Comparison of ENCODE assay signal across 8 mouse cellular contexts in the genomic region with DNA sequence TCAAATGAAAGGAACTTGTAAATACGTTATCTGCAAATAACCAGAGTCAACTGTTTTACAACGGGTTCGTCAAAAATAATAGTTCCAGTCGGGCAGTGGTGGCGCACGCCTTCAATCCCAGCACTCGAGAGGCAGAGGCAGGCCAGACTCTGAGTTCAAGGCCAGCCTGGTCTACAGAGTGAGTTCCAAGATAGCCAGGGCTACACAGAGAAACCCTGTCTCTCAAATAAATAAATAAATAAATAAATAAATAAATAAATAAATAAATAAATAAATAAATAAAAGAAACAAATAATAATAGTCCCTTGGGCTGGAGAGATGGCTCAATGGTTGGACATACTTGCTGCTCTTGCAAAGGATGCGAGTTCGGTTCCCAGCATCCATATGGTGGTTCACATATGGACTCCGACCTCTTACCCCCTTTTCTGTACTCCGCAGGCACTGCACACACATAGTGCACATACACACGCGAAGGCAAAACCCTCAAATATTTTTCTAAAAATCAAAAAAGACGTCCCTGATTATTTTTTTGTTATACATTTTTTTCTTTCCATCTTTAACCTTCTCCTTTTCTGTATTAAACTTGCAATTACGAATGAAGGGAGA. TPM values are rescaled to one million over a fixed set of nuclear protein-coding genes. Genes with fewer than 3 reads are reported as not detected.
A peak's percentile ranks its signal among the peaks of the same experiment; 100 is the strongest.
DNase-seq lines count a peak whose midpoint lies in the region; ATAC-seq and TF ChIP-seq lines count a peak whose summit lies in the region.

No protein-coding gene starts in this region.

- no peaks in the 10 kb centered on the region for H3K27me3 ChIP-seq in heart, embryonic 16.5 days (ENCODE audit: control insufficient read depth, insufficient read depth, low read length)
- H3K27me3 ChIP-seq in MEL (ENCODE audit: control insufficient read depth in 1 of 2, insufficient read depth in 2 of 2, low read length in 2 of 2) = no peaks in the 10 kb centered on the region
- no peaks in the 10 kb centered on the region for H3K27me3 ChIP-seq in forebrain, postnatal 0 days (ENCODE audit: insufficient read depth, low read length)
- H3K27me3 ChIP-seq in midbrain, embryonic 11.5 days (ENCODE audit: control insufficient read depth, insufficient read depth, low read length) = no peaks in the 10 kb centered on the region

- H3K9me3 ChIP-seq in heart, embryonic 16.5 days (replicated peaks; ENCODE audit: control insufficient read depth, low read length) = no peaks in the 10 kb centered on the region
- no peaks in the 10 kb centered on the region for H3K9me3 ChIP-seq in MEL (replicated peaks; ENCODE audit: insufficient read depth, low read length)
- H3K9me3 ChIP-seq in forebrain, postnatal 0 days (ENCODE audit: low read length) = no peaks in the 10 kb centered on the region
- no peaks in the 10 kb centered on the region for H3K9me3 ChIP-seq in midbrain, embryonic 11.5 days (ENCODE audit: control insufficient read depth, low read length)

- peak overlapping the region; percentile 76 for H3K4me3 ChIP-seq in heart, embryonic 16.5 days (ENCODE audit: low read length)
- H3K4me3 ChIP-seq in MEL (ENCODE audit: control insufficient read depth in 1 of 2, insufficient read depth in 1 of 2, low read depth in 2 of 2, low read length in 2 of 2) = peak overlapping the region; percentile 87 to 92
- peak overlapping the region; percentile 96 for H3K4me3 ChIP-seq in forebrain, postnatal 0 days (ENCODE audit: low read depth, low read length)
- peak overlapping the region; percentile 85 for H3K4me3 ChIP-seq in midbrain, embryonic 11.5 days (ENCODE audit: low read depth, low read length)

- peak in 1 of 2 experiments; percentile 53; a peak in 2 of 4 replicates for TF ChIP-seq EP300 in MEL (IDR thresholded peaks at IDR 0.05; ENCODE audit: low read depth in 1 of 2, low read length in 2 of 2)

- 55% methylated on average over 15 of the region's 15 CpGs for WGBS in heart, embryonic 16.5 days
- WGBS in forebrain, postnatal 0 days = 43% methylated on average over 15 of the region's 15 CpGs
- WGBS in midbrain, embryonic 11.5 days = 54% methylated on average over 15 of the region's 15 CpGs

- intact Hi-C loops in heart, postnatal 14 days (cut with DNase I) = no loop called here

- no peak for ATAC-seq in heart, embryonic 16.5 days (replicated peaks; ENCODE audit: extremely low read depth, insufficient read depth, low FRiP score)
- no peak for ATAC-seq in forebrain, postnatal 0 days
- ATAC-seq in midbrain, embryonic 11.5 days (ENCODE audit: low FRiP score) = no peak

- peaks cover 16% of the 10 kb centered on the region for H3K79me2 ChIP-seq in MEL (ENCODE audit: control insufficient read depth, insufficient read depth, low read length, poor library complexity)

- peaks cover 4% of the 10 kb centered on the region for H3K4me1 ChIP-seq in heart, embryonic 16.5 days (ENCODE audit: control insufficient read depth, insufficient read depth, low read length)
- peaks cover 0 to 4% of the 10 kb centered on the region in 2 experiments; a peak in 2 of 4 replicates for H3K4me1 ChIP-seq in MEL (ENCODE audit: control insufficient read depth in 1 of 2, insufficient read depth in 2 of 2, low read length in 2 of 2)
- H3K4me1 ChIP-seq in forebrain, postnatal 0 days (ENCODE audit: insufficient read depth) = peaks cover 3% of the 10 kb centered on the region; the same call in 1 of the 2 replicates
- H3K4me1 ChIP-seq in midbrain, embryonic 11.5 days (ENCODE audit: control insufficient read depth, insufficient read depth, low read length) = peaks cover 15% of the 10 kb centered on the region

- H3K4me2 ChIP-seq in heart, embryonic 16.5 days (ENCODE audit: low read depth, low read length) = peak overlapping the region; percentile 98
- H3K4me2 ChIP-seq in forebrain, postnatal 0 days (ENCODE audit: low read depth) = peak overlapping the region; percentile 87
- H3K4me2 ChIP-seq in midbrain, embryonic 11.5 days = peak overlapping the region; percentile 56

- no peak for DNase-seq in heart, postnatal 14 days
- DNase-seq in MEL (ENCODE audit: low read depth, low spot score) = peak; percentile 51
- peak; percentile 26 for DNase-seq in forebrain, postnatal 0 days
- peak; percentile 84 for DNase-seq in midbrain, embryonic 11.5 days (ENCODE audit: low spot score, missing footprints)
- DNase-seq in adrenal gland, postnatal 36 days = no peak
- no peak for DNase-seq in urinary bladder, adult 2 months (ENCODE audit: low spot score)
- DNase-seq in layer of hippocampus, adult 11-12 months (ENCODE audit: low spot score) = no peak

- no peaks in the 10 kb centered on the region for H3K36me3 ChIP-seq in heart, embryonic 16.5 days (ENCODE audit: control insufficient read depth, insufficient read depth)
- H3K36me3 ChIP-seq in MEL (ENCODE audit: control insufficient read depth in 1 of 2, insufficient read depth in 2 of 2, low read length in 2 of 2) = peaks cover 0 to 13% of the 10 kb centered on the region in 2 experiments; a peak in 2 of 4 replicates
- 0 out of 2 replicates have a peak, but pooled peaks cover 1% of the 10 kb centered on the region for H3K36me3 ChIP-seq in forebrain, postnatal 0 days (ENCODE audit: insufficient read depth)
- H3K36me3 ChIP-seq in midbrain, embryonic 11.5 days (ENCODE audit: control insufficient read depth, insufficient read depth, low read length) = no peaks in the 10 kb centered on the region

- H3K9ac ChIP-seq in heart, embryonic 16.5 days (ENCODE audit: low read length) = peak overlapping the region; percentile 90
- peak overlapping the region; percentile 89 for H3K9ac ChIP-seq in MEL (ENCODE audit: control insufficient read depth, low read depth, low read length, poor library complexity, severe bottlenecking)
- H3K9ac ChIP-seq in forebrain, postnatal 0 days = peak overlapping the region; percentile 94
- peak overlapping the region; percentile 95 for H3K9ac ChIP-seq in midbrain, embryonic 11.5 days (ENCODE audit: low read length)

- TF ChIP-seq POLR2A in MEL (IDR thresholded peaks at IDR 0.05; ENCODE audit: control insufficient read depth in 1 of 2, insufficient read depth in 1 of 2, low read depth in 1 of 2, low read length in 2 of 2, poor library complexity in 1 of 2) = no peak

- TF ChIP-seq RAD21 in MEL (IDR thresholded peaks at IDR 0.05; ENCODE audit: low read depth, low read length) = no peak

- peak overlapping the region; percentile 81 for H3K27ac ChIP-seq in heart, embryonic 16.5 days (ENCODE audit: low read length)
- H3K27ac ChIP-seq in MEL (ENCODE audit: control insufficient read depth, low read depth, low read length) = peak overlapping the region; percentile 51
- H3K27ac ChIP-seq in forebrain, postnatal 0 days (ENCODE audit: low read depth, low read length) = peak overlapping the region; percentile 90; the same call in 1 of the 2 replicates
- H3K27ac ChIP-seq in midbrain, embryonic 11.5 days (ENCODE audit: low read depth, low read length) = no peak overlapping the region

- no peak for TF ChIP-seq CTCF in MEL (IDR thresholded peaks at IDR 0.05 in 2 of 3, conservative IDR thresholded peaks at IDR 0.05 in 1 of 3; ENCODE audit: control insufficient read depth in 1 of 3, insufficient read depth in 1 of 3, low read depth in 2 of 3, low read length in 3 of 3, poor library complexity in 1 of 3, severe bottlenecking in 1 of 3)
- TF ChIP-seq CTCF in forebrain, postnatal 0 days (IDR thresholded peaks at IDR 0.05; ENCODE audit: low read depth) = no peak

TF ChIP-seq in MEL, 35 proteins besides CTCF, POLR2A, EP300 and RAD21 (continues in another document):
- TF ChIP-seq ELF1 (IDR thresholded peaks at IDR 0.05; ENCODE audit: low read depth, low read length) (no peak), MYC (IDR thresholded peaks at IDR 0.05; ENCODE audit: low read depth, low read length) (peak; percentile 34; the same call in 1 of the 2 replicates), KAT2A (conservative IDR thresholded peaks at IDR 0.05; ENCODE audit: low read depth, low read length) (no peak), ZNF384 (IDR thresholded peaks at IDR 0.05; ENCODE audit: low read depth, low read length) (no peak), ZKSCAN1 (IDR thresholded peaks at IDR 0.05; ENCODE audit: low read depth, low read length) (no peak), TBP (IDR thresholded peaks at IDR 0.05; ENCODE audit: low read depth, low read length) (peak; percentile 39; the same call in 1 of the 2 replicates), GABPA (IDR thresholded peaks at IDR 0.05; ENCODE audit: low read depth, low read length) (no peak), RCOR1 (IDR thresholded peaks at IDR 0.05; ENCODE audit: low read depth, low read length) (no peak), ETS1 (IDR thresholded peaks at IDR 0.05; ENCODE audit: low read depth, low read length) (no peak), MYB (IDR thresholded peaks at IDR 0.05; ENCODE audit: low read depth, low read length) (peak; percentile 82), NRF1 (IDR thresholded peaks at IDR 0.05; ENCODE audit: insufficient read depth, low read depth, low read length, poor library complexity, severe bottlenecking) (no peak), GATA1 (IDR thresholded peaks at IDR 0.05; ENCODE audit: low read depth, low read length) (0 out of 2 replicates have a peak, but pooled peaks have one; percentile 14)

RNA-seq across cellular contexts. Expression of gene Cep78, which starts 0.9 kb away (rescaled TPM):
- polyA plus RNA-seq in heart, embryonic 16.5 days (2015; fragmentation: Nextera tagmentation; extraction: Ambion mirVana) = 12.5 and 13.2 TPM in 2 replicates
- total RNA-seq in heart, postnatal 14 days (2021) = 1 to 10 TPM; 3.2 to 3.7 TPM
- 22.0 and 23.0 TPM in 2 replicates for total RNA-seq in MEL (2012; rRNA removed)
- polyA plus RNA-seq in MEL (2012; ENCODE audit: insufficient read depth in 1 of 2, insufficient read length in 2 of 2, low read depth in 1 of 2, low replicate concordance in 2 of 2, missing spikeins in 1 of 2) = 10 to 100 TPM in 1 of 2 experiments, not detected in 1; 22.2 TPM
- total RNA-seq in forebrain, postnatal 0 days (2014; rRNA removed) = 25.3 and 27.0 TPM in 2 replicates
- polyA plus RNA-seq in forebrain, postnatal 0 days (2015; fragmentation: Nextera tagmentation; extraction: Ambion mirVana) = 21.6 and 23.4 TPM in 2 replicates
- polyA plus RNA-seq in midbrain, embryonic 11.5 days (2014; fragmentation: Nextera tagmentation; extraction: Ambion mirVana) = 49.6 and 50.9 TPM in 2 replicates
- 10 to 100 TPM in 1 of 2 experiments, 1 to 10 TPM in 1; 9.2 to 11.3 TPM for total RNA-seq in adrenal gland, postnatal 36 days (2021)
- 7.1 and 8.4 TPM in 2 replicates for polyA plus RNA-seq in urinary bladder, adult 2 months (2012; rRNA removed)

RNA-seq across cellular contexts. Expression of gene Psat1, which starts 36.7 kb away (rescaled TPM):
- polyA plus RNA-seq in heart, embryonic 16.5 days (2015; fragmentation: Nextera tagmentation; extraction: Ambion mirVana) = 80.8 and 80.9 TPM in 2 replicates
- 1 to 10 TPM; 4.8 to 6.3 TPM for total RNA-seq in heart, postnatal 14 days (2021)
- total RNA-seq in MEL (2012; rRNA removed) = 201 and 352 TPM in 2 replicates
- polyA plus RNA-seq in MEL (2012; ENCODE audit: insufficient read depth in 1 of 2, insufficient read length in 2 of 2, low read depth in 1 of 2, low replicate concordance in 2 of 2, missing spikeins in 1 of 2) = 100 to 1,000 TPM; 484 to 552 TPM
- total RNA-seq in forebrain, postnatal 0 days (2014; rRNA removed) = 84.2 and 89.2 TPM in 2 replicates
- polyA plus RNA-seq in forebrain, postnatal 0 days (2015; fragmentation: Nextera tagmentation; extraction: Ambion mirVana) = 57.4 and 69.1 TPM in 2 replicates
- 103 and 105 TPM in 2 replicates for polyA plus RNA-seq in midbrain, embryonic 11.5 days (2014; fragmentation: Nextera tagmentation; extraction: Ambion mirVana)
- total RNA-seq in adrenal gland, postnatal 36 days (2021) = 100 to 1,000 TPM in 1 of 2 experiments, 10 to 100 TPM in 1; 80.4 to 224 TPM
- 11.1 and 12.0 TPM in 2 replicates for polyA plus RNA-seq in urinary bladder, adult 2 months (2012; rRNA removed)

Comparison
In these comparisons a context has a peak if more than half of its experiments do, and no peak if none do; other contexts are left out.
1. DNase-seq: peak in MEL (single experiment), forebrain, postnatal 0 days (single experiment) and midbrain, embryonic 11.5 days (single experiment); none in heart, postnatal 14 days (0 of 2), adrenal gland, postnatal 36 days (0 of 2), urinary bladder, adult 2 months (single experiment) and layer of hippocampus, adult 11-12 months (single experiment).
2. Peak in every context shown above with its lines, with median percentiles within 50 percentile points of each other: H3K4me2 ChIP-seq, H3K4me3 ChIP-seq and H3K9ac ChIP-seq.